Mouse (Mus musculus): ENCODE measurements around the gene Prr5. TPM values are rescaled to one million over a fixed set of nuclear protein-coding genes. Genes with fewer than 3 reads are reported as not detected.
"Not testable (repeated sequence)": the region's sequence is repeated elsewhere in the genome, so short reads cannot be mapped to it uniquely, and the experiment has no call there.

Prr5 gene
- total and polyA plus RNA-seq, 2 experiments = 2.2 to 9.4 TPM

DNA sequence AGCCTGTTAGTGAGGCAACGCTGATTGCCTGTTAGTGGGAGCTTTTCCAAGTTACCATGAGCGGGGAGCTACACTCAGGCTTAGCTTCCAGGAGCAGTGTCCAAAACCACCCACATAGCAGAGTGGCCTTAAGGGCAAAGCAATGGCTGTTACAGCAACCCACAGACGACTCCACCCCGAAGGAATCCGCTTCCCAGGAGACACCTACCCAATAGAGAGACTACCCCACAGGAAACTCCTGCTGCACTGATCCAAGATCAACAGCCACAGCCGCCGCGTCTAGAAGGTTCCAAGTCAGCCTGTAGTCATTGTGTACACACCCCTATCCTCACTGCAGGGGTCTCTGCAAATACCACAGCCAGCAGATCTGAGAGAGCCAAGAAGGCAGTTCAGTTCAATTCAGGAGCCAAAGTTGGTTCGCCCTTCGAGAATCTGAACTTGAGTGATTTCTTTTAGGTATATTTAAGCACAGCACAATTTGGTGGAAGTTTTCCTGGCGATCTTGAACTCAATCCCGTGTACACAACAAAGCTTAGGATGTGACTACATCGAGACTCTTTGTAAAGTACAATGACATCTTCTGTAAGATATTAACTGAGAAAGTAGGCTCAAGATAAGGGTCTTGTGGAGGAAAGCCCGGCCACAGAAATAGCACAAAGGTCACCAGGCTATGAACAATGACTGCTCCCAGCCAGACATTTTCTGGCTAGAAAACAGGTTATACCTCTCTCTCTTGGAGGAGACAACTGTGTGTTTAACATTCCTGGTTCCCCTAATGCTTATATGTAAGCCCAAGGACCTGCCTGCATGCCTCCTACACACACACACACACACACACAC lies 43.4 kb downstream of the Prr5 start:
- Histone ChIP-seq H3K4me3 (ENCODE audit: insufficient read depth, low read depth, low read length) (no peak overlapping the region), H3K4me1 (ENCODE audit: control insufficient read depth, insufficient read depth, low read length) (no peaks in the 10 kb centered on the region), H3K27me3 (ENCODE audit: control insufficient read depth, insufficient read depth, low read length) (no peaks in the 10 kb centered on the region), H3K79me2 (ENCODE audit: control insufficient read depth, insufficient read depth, low read length) (no peaks in the 10 kb centered on the region), H3K9ac (ENCODE audit: low read depth, low read length) (no peak overlapping the region), H3K36me3 (ENCODE audit: control insufficient read depth, insufficient read depth, low read length) (no peaks in the 10 kb centered on the region), H3K27ac (replicated peaks; ENCODE audit: insufficient read depth, low read depth, low read length) (peak overlapping the region; percentile 58)
- WGBS = 38% methylated on average over 14 of the region's 14 CpGs
- DNase-seq (ENCODE audit: extremely low read depth, low read depth, low spot score) = no peak
- TF ChIP-seq POLR2A (IDR thresholded peaks at IDR 0.05; ENCODE audit: extremely low read depth, insufficient read depth, low read length) = no peak
- no peak for TF ChIP-seq CTCF (IDR thresholded peaks at IDR 0.05; ENCODE audit: low read depth, low read length)

GRCm38 (mm10) chr15:84714730-84715129 lies 45.3 kb downstream of the Prr5 start:
- Histone ChIP-seq H3K9ac (ENCODE audit: low read depth, low read length) (no peak overlapping the region), H3K79me2 (ENCODE audit: control insufficient read depth, insufficient read depth, low read length) (no peaks in the 10 kb centered on the region), H3K4me1 (ENCODE audit: control insufficient read depth, insufficient read depth, low read length) (no peaks in the 10 kb centered on the region), H3K36me3 (ENCODE audit: control insufficient read depth, insufficient read depth, low read length) (no peaks in the 10 kb centered on the region), H3K4me3 (ENCODE audit: insufficient read depth, low read depth, low read length) (no peak overlapping the region), H3K27ac (replicated peaks; ENCODE audit: insufficient read depth, low read depth, low read length) (peak overlapping the region; percentile 81), H3K27me3 (ENCODE audit: control insufficient read depth, insufficient read depth, low read length) (no peaks in the 10 kb centered on the region)
- DNase-seq (ENCODE audit: extremely low read depth, low read depth, low spot score) = peak; percentile 13
- 19% methylated on average over 17 of the region's 17 CpGs for WGBS
- TF ChIP-seq POLR2A (IDR thresholded peaks at IDR 0.05; ENCODE audit: extremely low read depth, insufficient read depth, low read length) (no peak), CTCF (IDR thresholded peaks at IDR 0.05; ENCODE audit: low read depth, low read length) (0 out of 2 replicates have a peak, but pooled peaks have one; percentile 10)

DNA sequence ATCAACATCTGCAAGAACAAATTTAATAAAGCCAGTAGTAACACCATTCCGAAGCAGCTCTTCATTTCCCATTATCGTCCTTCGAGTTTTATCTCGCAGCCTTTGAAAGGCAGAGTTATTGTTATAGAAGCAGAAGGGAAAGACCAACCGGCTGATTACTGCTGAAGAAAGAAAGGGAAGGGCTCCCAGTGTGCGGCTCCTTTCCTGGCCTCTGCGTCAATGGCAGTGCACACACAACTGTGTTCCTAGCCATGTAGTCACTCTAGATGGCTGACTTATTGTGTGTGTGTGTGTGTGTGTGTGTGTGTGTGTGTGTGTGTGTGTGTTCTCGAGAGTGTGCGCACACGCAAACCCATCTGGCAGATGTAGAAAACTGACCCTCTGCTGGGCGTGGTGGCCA lies 45.7 kb downstream of the Prr5 start:
- no peaks in the 10 kb centered on the region for H3K79me2 ChIP-seq (ENCODE audit: control insufficient read depth, insufficient read depth, low read length)
- TF ChIP-seq POLR2A (IDR thresholded peaks at IDR 0.05; ENCODE audit: extremely low read depth, insufficient read depth, low read length) = no peak
- TF ChIP-seq CTCF (IDR thresholded peaks at IDR 0.05; ENCODE audit: low read depth, low read length) = no peak
- H3K9ac ChIP-seq (ENCODE audit: low read depth, low read length) = peak overlapping the region; percentile 34; the same call in 1 of the 2 replicates
- no peaks in the 10 kb centered on the region for H3K36me3 ChIP-seq (ENCODE audit: control insufficient read depth, insufficient read depth, low read length)
- H3K27me3 ChIP-seq (ENCODE audit: control insufficient read depth, insufficient read depth, low read length) = no peaks in the 10 kb centered on the region; the same call in 1 of the 2 replicates
- peak overlapping the region; percentile 81 for H3K27ac ChIP-seq (replicated peaks; ENCODE audit: insufficient read depth, low read depth, low read length)
- DNase-seq (ENCODE audit: extremely low read depth, low read depth, low spot score) = no peak
- H3K4me3 ChIP-seq (ENCODE audit: insufficient read depth, low read depth, low read length) = no peak overlapping the region
- no peaks in the 10 kb centered on the region for H3K4me1 ChIP-seq (ENCODE audit: control insufficient read depth, insufficient read depth, low read length)
- 51% methylated on average over 11 of the region's 11 CpGs for WGBS

- 69% methylated on average over 6 of the region's 6 CpGs for WGBS
- H3K9ac ChIP-seq (ENCODE audit: low read depth, low read length); H3K36me3 ChIP-seq (ENCODE audit: control insufficient read depth, insufficient read depth, low read length); H3K4me1 ChIP-seq (ENCODE audit: control insufficient read depth, insufficient read depth, low read length); H3K79me2 ChIP-seq (ENCODE audit: control insufficient read depth, insufficient read depth, low read length); H3K27me3 ChIP-seq (ENCODE audit: control insufficient read depth, insufficient read depth, low read length); H3K4me3 ChIP-seq (ENCODE audit: insufficient read depth, low read depth, low read length); H3K27ac ChIP-seq (replicated peaks; ENCODE audit: insufficient read depth, low read depth, low read length): not testable (repeated sequence)
- DNase-seq (ENCODE audit: extremely low read depth, low read depth, low spot score) = peak; percentile 20
These were observed 48.3 kb downstream of the Prr5 start for GRCm38 (mm10) chr15:84717570-84718270.

- Histone ChIP-seq H3K27me3 (ENCODE audit: control insufficient read depth, insufficient read depth, low read length) (no peaks in the 10 kb centered on the region; the same call in 1 of the 2 replicates), H3K79me2 (ENCODE audit: control insufficient read depth, insufficient read depth, low read length) (no peaks in the 10 kb centered on the region), H3K9ac (ENCODE audit: low read depth, low read length) (no peak overlapping the region), H3K36me3 (ENCODE audit: control insufficient read depth, insufficient read depth, low read length) (no peaks in the 10 kb centered on the region), H3K4me1 (ENCODE audit: control insufficient read depth, insufficient read depth, low read length) (no peaks in the 10 kb centered on the region), H3K4me3 (ENCODE audit: insufficient read depth, low read depth, low read length) (no peak overlapping the region), H3K27ac (replicated peaks; ENCODE audit: insufficient read depth, low read depth, low read length) (no peak overlapping the region)
- no peak for TF ChIP-seq POLR2A (IDR thresholded peaks at IDR 0.05; ENCODE audit: extremely low read depth, insufficient read depth, low read length)
- TF ChIP-seq CTCF (IDR thresholded peaks at IDR 0.05; ENCODE audit: low read depth, low read length) = no peak
- no peak for DNase-seq (ENCODE audit: extremely low read depth, low read depth, low spot score)
- 86% methylated on average over 3 of the region's 3 CpGs for WGBS
These were observed 49.4 kb downstream of the Prr5 start for GRCm38 (mm10) chr15:84718785-84719184.

Data from liver, adult 2 months (tissue).